Mouse (Mus musculus) gastrocnemius, adult 2 months (tissue): Measurements from ENCODE around the gene Nkiras1. TPM values are rescaled to one million over a fixed set of nuclear protein-coding genes. Genes with fewer than 3 reads are reported as not detected.

Experiments
- DNase-seq: peaks from one replicate; pipeline ENCODE4 v3.0.0; 2022
- H3K27ac ChIP-seq: fragments of 200-600 bp; 2 replicates; pipeline ENCODE4 v1.8.1; 2022; ENCODE audit warnings: mild to moderate bottlenecking
- H3K4me3 ChIP-seq: fragments of 200-600 bp; 2 replicates; pipeline ENCODE4 v1.8.1; 2022; ENCODE audit warnings: mild to moderate bottlenecking, moderate library complexity
- CTCF ChIP-seq: fragments of 200-600 bp; IDR thresholded peaks from 2 replicates; pipeline ENCODE4 v1.8.1; 2022; ENCODE audit warnings: antibody characterized with exemption, mild to moderate bottlenecking, moderate library complexity
- intact Hi-C: fragments of 180-260 bp; cut with DNase I; formaldehyde crosslinking; loops from one replicate; pipeline ENCODE4 v1.15.1; 2025
- total RNA-seq, 2 experiments: library from RNA; stranded (reverse); gene quantifications; 2 replicates each; pipeline ENCODE4 v1.2.3; 2021

The Nkiras1 gene
- total RNA-seq, 2 experiments from 2014 or later, result 30.1 to 44.9 TPM

DNA sequence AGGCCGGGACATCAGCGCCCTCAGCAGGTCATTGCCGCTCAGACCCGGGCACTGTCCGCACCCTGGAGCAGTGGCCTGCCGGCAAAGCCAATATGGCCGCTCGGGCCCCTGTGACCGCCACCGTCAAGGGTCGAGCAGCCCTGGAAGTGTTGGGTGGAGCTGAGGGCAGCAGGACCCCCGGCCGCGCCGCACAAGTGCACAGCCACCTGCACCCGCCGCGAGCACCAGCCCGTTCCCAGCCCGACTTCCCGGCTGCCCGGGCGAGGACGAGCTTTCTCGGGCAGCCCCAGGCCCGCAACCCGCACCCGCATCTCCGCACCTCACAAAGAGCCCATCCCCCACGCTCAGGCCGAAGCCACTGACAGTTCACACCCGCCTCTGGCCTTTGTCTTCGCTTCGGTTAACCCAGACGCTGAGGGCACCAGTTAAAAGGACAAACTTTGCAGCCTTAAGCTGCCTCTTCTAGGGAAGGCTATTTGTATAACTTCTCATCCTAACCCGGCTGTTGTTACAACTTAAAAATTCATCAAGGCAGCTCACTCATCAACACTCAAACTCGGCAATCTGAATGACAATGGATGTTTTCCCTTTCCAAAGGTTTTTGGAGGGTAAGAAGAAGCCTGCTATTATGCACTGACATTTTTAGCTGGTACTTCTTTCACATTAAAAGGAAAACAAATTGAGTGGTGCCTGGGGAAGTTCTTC is 56.2 kb downstream of the Nkiras1 start:
- TF ChIP-seq CTCF, result peak; percentile 38; the same call in 1 of the 2 replicates
- peak overlapping the region; percentile 86 for H3K27ac ChIP-seq
- DNase-seq, result peak; percentile 63
- H3K4me3 ChIP-seq, result peak overlapping the region; percentile 74
- intact Hi-C loops, result no loop called here

DNA sequence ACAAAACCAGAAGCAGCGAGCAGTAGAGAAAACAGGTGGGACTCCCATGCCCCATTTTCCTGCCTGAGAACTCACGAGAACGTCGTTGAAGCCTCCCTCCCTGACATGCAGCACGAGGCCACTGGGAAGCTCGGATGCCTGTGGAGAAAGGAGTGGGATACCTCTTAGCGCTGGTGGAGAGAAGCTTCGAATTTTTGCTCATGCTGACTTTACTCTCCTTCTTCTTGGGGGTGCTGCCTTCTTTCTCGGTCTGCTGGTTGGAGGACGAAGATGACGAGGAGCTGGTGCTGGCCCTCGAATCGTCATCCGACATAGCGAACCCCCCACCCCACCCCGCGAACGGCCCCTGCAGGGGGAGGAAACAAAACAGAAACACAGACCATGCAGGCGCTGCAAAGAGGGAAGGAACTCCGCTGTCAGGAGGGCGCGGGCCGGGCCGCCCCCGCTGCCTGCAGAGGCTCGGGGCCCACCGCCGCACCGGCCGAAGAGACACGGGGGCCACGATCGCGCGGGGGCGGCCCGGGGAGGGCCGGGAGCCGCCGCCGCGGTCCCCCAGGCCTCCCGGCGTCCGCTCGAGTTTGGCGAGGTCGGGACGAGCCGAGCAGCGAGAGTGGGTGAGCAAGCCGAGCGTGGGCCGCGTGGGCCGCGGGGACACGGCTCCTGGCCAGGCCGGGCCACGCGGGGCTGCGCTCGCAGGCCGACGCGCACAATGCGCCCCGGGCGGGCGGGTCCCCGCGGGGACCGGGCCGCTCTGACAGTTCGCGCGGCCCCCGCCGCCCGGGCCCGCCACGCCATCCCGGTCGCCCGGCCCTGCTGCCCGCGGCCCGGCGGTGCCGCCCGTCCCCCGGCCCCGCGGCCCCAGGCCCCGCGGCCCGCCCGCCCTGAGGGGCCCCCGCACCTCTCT is 60.1 kb downstream of the Nkiras1 start:
- peak; percentile 54 for DNase-seq
- Histone ChIP-seq H3K4me3 (peak overlapping the region; percentile 91), H3K27ac (peak overlapping the region; percentile 90)
- intact Hi-C loops, result loop anchor here (2.0 kb wide), 1 partner anchor 60 kb away; the partner anchor contains the start of genes Nkiras1 and Rpl15
- no peak for TF ChIP-seq CTCF

DNA sequence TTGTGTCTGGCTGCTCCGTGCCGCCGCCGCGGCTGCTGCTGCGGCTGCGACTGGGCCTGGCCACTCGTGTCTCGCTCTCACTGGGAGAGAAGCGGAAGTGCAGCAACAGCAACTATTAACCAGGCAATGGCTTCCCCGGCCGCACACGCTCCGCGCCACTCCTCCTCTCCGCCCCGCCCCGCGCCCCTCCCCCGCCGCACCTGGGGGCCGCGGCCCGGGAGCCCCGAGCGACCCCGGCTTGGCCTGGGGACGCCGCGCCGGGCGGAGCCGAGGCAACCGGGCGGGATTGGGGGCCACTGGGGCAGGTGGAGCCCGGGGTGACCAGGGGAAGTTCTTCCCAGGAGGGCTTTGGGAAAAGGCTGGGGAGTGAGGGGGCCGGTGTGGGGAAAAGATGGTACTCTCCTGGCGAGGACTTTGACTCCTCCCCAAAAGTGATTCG is 60.8 kb downstream of the Nkiras1 start, which contains the start of gene Ube2e1:
TSS of gene Ube2e1 (minus strand) at position 167 of the 439 bp plus-strand sequence.
- peak within 1 kb of the TSS; percentile 91 for H3K4me3 ChIP-seq
- TF ChIP-seq CTCF, result no peak
- intact Hi-C loops, result loop anchor here (2.0 kb wide), 1 partner anchor 61 kb away; the partner anchor contains the start of genes Nkiras1 and Rpl15
- peak within 1 kb of the TSS; percentile 90 for H3K27ac ChIP-seq
- DNase-seq, result peak; percentile 82

Other genes starting within 250 kb of the Nkiras1 start
- gene Nr1d2, start 32.0 kb upstream of the Nkiras1 start, total RNA-seq, result 10 to 100 TPM; 49.9 to 91.6 TPM
- 100 to 1,000 TPM; 519 to 581 TPM for gene Rpl15, start 255 bp downstream of the Nkiras1 start, total RNA-seq
- 10 to 100 TPM; 86.5 to 95.5 TPM for gene Ube2e1, start 60.7 kb downstream of the Nkiras1 start, total RNA-seq